Mouse (Mus musculus) lung, adult 2 months (tissue): ENCODE results near the gene Tagap.

Source experiments
- CTCF ChIP-seq: fragments of 200-500 bp; IDR thresholded peaks from 2 replicates; pipeline ENCODE4 v1.5.1; 2011; ENCODE audit warnings: mild to moderate bottlenecking, low read length, control low read depth; ENCODE audit not compliant: insufficient read depth
- POLR2A ChIP-seq: fragments of 200-500 bp; IDR thresholded peaks from 2 replicates; pipeline ENCODE4 v1.6.1; 2011; ENCODE audit warnings: low read depth, mild to moderate bottlenecking, control low read depth, low read length, borderline replicate concordance; ENCODE audit errors: extremely low read depth

DNA sequence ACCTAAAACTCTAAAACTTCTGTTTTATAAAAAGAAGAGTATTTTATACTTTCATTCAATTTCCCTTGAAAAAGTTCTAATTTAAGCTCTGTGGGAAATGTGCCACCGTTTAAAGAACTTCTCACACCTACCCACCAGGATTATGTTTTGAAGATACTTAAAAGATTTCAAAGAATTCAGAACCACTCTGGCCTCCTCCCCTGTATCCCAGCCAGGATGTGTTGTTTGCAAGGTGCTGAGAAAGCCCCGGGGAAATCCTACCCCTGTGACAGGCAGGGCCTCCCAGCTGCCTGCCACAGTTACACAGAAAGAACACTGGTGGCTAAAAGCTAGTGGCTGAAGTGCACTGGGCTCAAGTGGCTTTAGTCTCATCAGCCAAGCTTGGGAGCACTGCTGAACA, 47.9 kb upstream of the Tagap start:
- TF ChIP-seq CTCF: no peak
- no peak for TF ChIP-seq POLR2A
